Comparison of ENCODE assay signal across 14 mouse cellular contexts in the genomic region with DNA sequence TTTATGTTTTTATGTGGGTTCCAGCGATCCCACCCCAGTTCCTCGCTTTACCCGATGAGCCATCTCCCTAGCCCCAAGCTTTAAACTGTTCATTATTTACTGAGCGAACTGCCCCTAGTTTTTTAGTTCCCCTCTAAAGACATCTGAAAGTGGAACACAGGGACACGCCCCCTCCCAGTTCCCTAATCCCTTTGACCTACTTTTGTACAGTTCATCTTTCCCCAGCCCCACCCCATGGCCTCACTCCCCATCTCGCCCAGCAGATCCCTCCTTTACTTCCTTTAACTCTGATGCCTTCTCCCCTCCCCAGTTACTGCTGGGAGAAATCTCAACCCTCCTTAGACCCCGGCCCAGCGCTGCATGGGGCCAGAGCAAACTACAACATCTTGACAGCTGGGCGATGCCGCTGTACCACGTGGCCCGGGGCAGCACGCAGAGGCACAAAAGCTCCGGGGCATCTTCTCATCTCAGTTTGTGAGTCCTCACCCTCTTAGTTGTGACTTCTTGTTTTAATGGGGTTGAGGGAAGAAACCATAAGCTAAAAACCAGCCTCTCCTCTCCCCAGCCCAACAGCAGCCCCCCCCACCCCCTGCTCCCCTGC. TPM values are rescaled to one million over a fixed set of nuclear protein-coding genes. Genes with fewer than 3 reads are reported as not detected.
DNase-seq lines count a peak whose midpoint lies in the region; ATAC-seq and TF ChIP-seq lines count a peak whose summit lies in the region.
"Had no signal": no experiment of that assay in that cellular context is flagged by ENCODE, and none has a peak within 500 bp of the region (broad histone marks: within the 10 kb centered on the region; RNA-seq: fewer than 3 reads in every experiment).

No protein-coding gene starts in this region.

- dilution Hi-C loops in CH12.LX (cut with MboI; ENCODE audit: extremely low pct_ligation_motif_present, extremely low pct_unique_long_range_greater_than_20kb, low sequenced_read_pairs) = no loop called here

- peaks cover 7% of the 10 kb centered on the region for H3K9me3 ChIP-seq in CH12.LX (replicated peaks; ENCODE audit: low read length)
- no peaks in the 10 kb centered on the region for H3K9me3 ChIP-seq in hindbrain, embryonic 16.5 days (ENCODE audit: control insufficient read depth, low read length)
- H3K9me3 ChIP-seq: forebrain, embryonic 13.5 days; hindbrain, embryonic 10.5 days had no signal

- no peaks in the 10 kb centered on the region for H3K4me1 ChIP-seq in heart, adult 2 months (ENCODE audit: control insufficient read depth, insufficient read depth, low read length)
- H3K4me1 ChIP-seq in CH12.LX (ENCODE audit: control insufficient read depth in 1 of 2, insufficient read depth in 2 of 2) = peaks cover 13 to 25% of the 10 kb centered on the region in 2 experiments
- H3K4me1 ChIP-seq in hindbrain, embryonic 16.5 days (ENCODE audit: control insufficient read depth, insufficient read depth, low read depth, low read length) = no peaks in the 10 kb centered on the region; the same call in none of the 2 replicates

- H3K27me3 ChIP-seq in heart, adult 2 months (ENCODE audit: control insufficient read depth, insufficient read depth, low read length) = no peaks in the 10 kb centered on the region
- peaks cover 19% of the 10 kb centered on the region for H3K27me3 ChIP-seq in CH12.LX (replicated peaks)
- H3K27me3 ChIP-seq in hindbrain, embryonic 16.5 days (replicated peaks; ENCODE audit: control insufficient read depth, insufficient read depth, low read length) = 0 out of 2 replicates have a peak, but pooled peaks cover 2% of the 10 kb centered on the region

- no peak overlapping the region for H3K9ac ChIP-seq in heart, adult 2 months (ENCODE audit: low read depth, low read length)
- no peak overlapping the region for H3K9ac ChIP-seq in CH12.LX (ENCODE audit: insufficient read depth, low read depth)
- H3K9ac ChIP-seq in hindbrain, embryonic 16.5 days (ENCODE audit: low read depth, low read length) = no peak overlapping the region
- H3K9ac ChIP-seq: forebrain, embryonic 13.5 days had no signal

- peak; percentile 33 to 66 for DNase-seq in heart, adult 2 months
- DNase-seq in heart, postnatal 14 days = no peak
- peak; percentile 28 for DNase-seq in CH12.LX (ENCODE audit: extremely low read depth)
- DNase-seq in monocyte, adult 2 months (ENCODE audit: low read depth in 1 of 2, low spot score in 2 of 2) = peak; percentile 76 to 80
- no peak for DNase-seq in cerebellum, postnatal 36 days
- DNase-seq in right cerebral cortex, postnatal 4 days = no peak
- DNase-seq: adrenal gland, postnatal 25 days; cerebellum, adult 18-20 months had no signal

- H3K79me2 ChIP-seq in heart, adult 2 months (replicated peaks; ENCODE audit: control insufficient read depth, insufficient read depth, low read length) = no peaks in the 10 kb centered on the region
- no peaks in the 10 kb centered on the region for H3K79me2 ChIP-seq in CH12.LX (replicated peaks; ENCODE audit: control insufficient read depth, extremely low read depth, insufficient read depth, poor library complexity, severe bottlenecking)

- in situ Hi-C loops in CH12.LX (cut with MboI; ENCODE audit: low pct_ligation_motif_present, low pct_unique_long_range_greater_than_20kb, low sequenced_read_pairs) = loop anchor here (10.0 kb wide), 1 partner anchor 258 kb away; no protein-coding TSS in a partner anchor

- no peak for TF ChIP-seq EP300 in heart, adult 2 months (IDR thresholded peaks at IDR 0.05; ENCODE audit: insufficient read depth, low read depth, low read length)
- TF ChIP-seq EP300 in CH12.LX (IDR thresholded peaks at IDR 0.05; ENCODE audit: low read length) = peak; percentile 60

- TF ChIP-seq RAD21 in CH12.LX (IDR thresholded peaks at IDR 0.05; ENCODE audit: low read depth, low read length) = no peak

- no peak overlapping the region for H3K27ac ChIP-seq in heart, adult 2 months
- H3K27ac ChIP-seq in CH12.LX (ENCODE audit: insufficient read depth, low read depth) = no peak overlapping the region
- no peak overlapping the region for H3K27ac ChIP-seq in hindbrain, embryonic 16.5 days (ENCODE audit: low read depth, low read length)
- H3K27ac ChIP-seq: forebrain, embryonic 13.5 days; hindbrain, embryonic 10.5 days; layer of hippocampus, adult 2 months had no signal

- WGBS in heart, adult 2 months = 49% methylated on average over 14 of the region's 14 CpGs
- 43% methylated on average over 14 of the region's 14 CpGs for WGBS in hindbrain, embryonic 16.5 days

- H3K4me3 ChIP-seq in heart, adult 2 months = no peak overlapping the region
- no peak overlapping the region for H3K4me3 ChIP-seq in CH12.LX (replicated peaks in 1 of 3; ENCODE audit: low read depth in 2 of 3, low read length in 2 of 3, poor library complexity in 1 of 3)
- H3K4me3 ChIP-seq in hindbrain, embryonic 16.5 days (ENCODE audit: low read length) = no peak overlapping the region
- H3K4me3 ChIP-seq: forebrain, embryonic 13.5 days; hindbrain, embryonic 10.5 days; layer of hippocampus, adult 2 months had no signal

- intact Hi-C loops in heart, adult 2 months (cut with DNase I) = no loop called here
- intact Hi-C loops in heart, postnatal 14 days (cut with DNase I) = no loop called here

- TF ChIP-seq POLR2A in heart, adult 2 months (IDR thresholded peaks at IDR 0.05; ENCODE audit: insufficient read depth, low read depth, low read length) = no peak
- TF ChIP-seq POLR2A in CH12.LX (IDR thresholded peaks at IDR 0.05; ENCODE audit: low read depth, low read length) = no peak

- no peak for TF ChIP-seq CTCF in heart, adult 2 months (IDR thresholded peaks at IDR 0.05)
- no peak for TF ChIP-seq CTCF in CH12.LX (conservative IDR thresholded peaks at IDR 0.05 in 1 of 2, IDR thresholded peaks at IDR 0.05 in 1 of 2; ENCODE audit: low read depth in 2 of 2, low read length in 2 of 2)

- H3K4me2 ChIP-seq in CH12.LX (ENCODE audit: insufficient read depth, low read depth, poor library complexity, severe bottlenecking) = peak overlapping the region; percentile 94
- no peak overlapping the region for H3K4me2 ChIP-seq in hindbrain, embryonic 16.5 days (ENCODE audit: low read length)
- H3K4me2 ChIP-seq: forebrain, embryonic 13.5 days had no signal

- H3K36me3 ChIP-seq in heart, adult 2 months (ENCODE audit: control insufficient read depth, insufficient read depth, low read length) = no peaks in the 10 kb centered on the region
- no peaks in the 10 kb centered on the region for H3K36me3 ChIP-seq in CH12.LX (replicated peaks in 1 of 2; ENCODE audit: control insufficient read depth in 1 of 2, insufficient read depth in 1 of 2, low read length in 1 of 2)
- H3K36me3 ChIP-seq in hindbrain, embryonic 16.5 days (ENCODE audit: control insufficient read depth, insufficient read depth, low read length) = no peaks in the 10 kb centered on the region
- H3K36me3 ChIP-seq: hindbrain, embryonic 10.5 days had no signal

- peak; percentile 78 for ATAC-seq in granulocyte monocyte progenitor cell, adult 5-6 weeks (replicated peaks; ENCODE audit: poor library complexity, severe bottlenecking)
- no peak for ATAC-seq in hindbrain, embryonic 16.5 days
- ATAC-seq: CD4-positive, CD25-positive, alpha-beta regulatory T cell, adult 4 months; forebrain, embryonic 13.5 days had no signal

TF ChIP-seq in CH12.LX, 34 proteins besides CTCF, POLR2A, EP300 and RAD21 (continues in another document):
- TF ChIP-seq KAT2A (IDR thresholded peaks at IDR 0.05; ENCODE audit: insufficient replicate concordance, low read length) (no peak), PAX5 (IDR thresholded peaks at IDR 0.05; ENCODE audit: low read length) (no peak), UBTF (IDR thresholded peaks at IDR 0.05; ENCODE audit: low read depth, low read length) (no peak), NRF1 (IDR thresholded peaks at IDR 0.05; ENCODE audit: low read depth, low read length) (no peak)

RNA-seq across cellular contexts. Expression of a gene that starts 6.4 kb away (rescaled TPM):
- 10 to 100 TPM; 13.9 to 14.8 TPM for total RNA-seq in heart, adult 2 months (2021)
- polyA plus RNA-seq in heart, adult 2 months (2012; rRNA removed) = 36.3 and 39.0 TPM in 2 replicates
- total RNA-seq in heart, postnatal 14 days (2021) = 10 to 100 TPM; 22.2 to 25.1 TPM
- total RNA-seq in CH12.LX (2012; rRNA removed) (11.7 and 13.2 TPM in 2 replicates), CH12.LX (2014; rRNA removed) (9.0 and 9.6 TPM in 2 replicates)
- polyA plus RNA-seq in CH12.LX (2012; ENCODE audit: insufficient read length, low read depth) = 8.4 and 10.1 TPM in 2 replicates
- total RNA-seq in granulocyte monocyte progenitor cell, adult 5-6 weeks (2014; fragmentation: Nextera tagmentation) = 53.2 and 57.9 TPM in 2 replicates
- 28.5 and 38.8 TPM in 2 replicates for total RNA-seq in granulocyte monocyte progenitor cell, adult 5-6 weeks (2017)
- polyA plus RNA-seq in hindbrain, embryonic 16.5 days (2015; fragmentation: Nextera tagmentation; extraction: Ambion mirVana) = 96.2 and 115 TPM in 2 replicates

RNA-seq across cellular contexts. Expression of a gene that starts 35.8 kb away (rescaled TPM):
- total RNA-seq in heart, adult 2 months (2021) = not detected
- not detected in 2 replicates for polyA plus RNA-seq in heart, adult 2 months (2012; rRNA removed)
- not detected for total RNA-seq in heart, postnatal 14 days (2021)
- total RNA-seq in CH12.LX (2012; rRNA removed) = not detected in 2 replicates
- total RNA-seq in CH12.LX (2014; rRNA removed) = not detected in 2 replicates
- not detected in 2 replicates for polyA plus RNA-seq in CH12.LX (2012; ENCODE audit: insufficient read length, low read depth)
- not detected in 2 replicates for total RNA-seq in granulocyte monocyte progenitor cell, adult 5-6 weeks (2014; fragmentation: Nextera tagmentation)
- not detected in 2 replicates for total RNA-seq in granulocyte monocyte progenitor cell, adult 5-6 weeks (2017)
- polyA plus RNA-seq in hindbrain, embryonic 16.5 days (2015; fragmentation: Nextera tagmentation; extraction: Ambion mirVana) = 4.5 and 5.5 TPM in 2 replicates
- total RNA-seq: adrenal gland, postnatal 25 days had no signal
- polyA plus RNA-seq: CD4-positive, CD25-positive, alpha-beta regulatory T cell, adult 4 months had no signal

RNA-seq across cellular contexts. Expression of a gene that starts 45.0 kb away (rescaled TPM):
- 10 to 100 TPM; 15.9 to 18.1 TPM for total RNA-seq in heart, adult 2 months (2021)
- polyA plus RNA-seq in heart, adult 2 months (2012; rRNA removed) = 43.6 and 46.4 TPM in 2 replicates
- total RNA-seq in heart, postnatal 14 days (2021) = 10 to 100 TPM; 16.9 to 17.4 TPM
- total RNA-seq in CH12.LX (2012; rRNA removed) (45.5 and 49.3 TPM in 2 replicates), CH12.LX (2014; rRNA removed) (41.6 and 55.3 TPM in 2 replicates)
- 35.2 and 57.8 TPM in 2 replicates for polyA plus RNA-seq in CH12.LX (2012; ENCODE audit: insufficient read length, low read depth)
- 90.6 and 93.9 TPM in 2 replicates for total RNA-seq in granulocyte monocyte progenitor cell, adult 5-6 weeks (2014; fragmentation: Nextera tagmentation)
- total RNA-seq in granulocyte monocyte progenitor cell, adult 5-6 weeks (2017) = 79.6 and 89.9 TPM in 2 replicates
- polyA plus RNA-seq in hindbrain, embryonic 16.5 days (2015; fragmentation: Nextera tagmentation; extraction: Ambion mirVana) = 73.4 and 79.6 TPM in 2 replicates

RNA-seq across cellular contexts. Expression of a gene that starts 55.3 kb away (rescaled TPM):
- 1 to 10 TPM; 2.1 to 2.3 TPM for total RNA-seq in heart, adult 2 months (2021)
- polyA plus RNA-seq in heart, adult 2 months (2012; rRNA removed) = 1.3 and 2.0 TPM in 2 replicates
- total RNA-seq in heart, postnatal 14 days (2021) = 1 to 10 TPM; 2.9 to 3.0 TPM
- total RNA-seq in CH12.LX (2012; rRNA removed) (not detected in 2 replicates), CH12.LX (2014; rRNA removed) (not detected in 2 replicates)
- not detected in 2 replicates for polyA plus RNA-seq in CH12.LX (2012; ENCODE audit: insufficient read length, low read depth)
- total RNA-seq in granulocyte monocyte progenitor cell, adult 5-6 weeks (2014; fragmentation: Nextera tagmentation) = not detected in 2 replicates
- not detected in 2 replicates for total RNA-seq in granulocyte monocyte progenitor cell, adult 5-6 weeks (2017)
- 6.8 and 9.0 TPM in 2 replicates for polyA plus RNA-seq in hindbrain, embryonic 16.5 days (2015; fragmentation: Nextera tagmentation; extraction: Ambion mirVana)
- polyA plus RNA-seq: CD4-positive, CD25-positive, alpha-beta regulatory T cell, adult 4 months had no signal

Comparison
In these comparisons a context has a peak if more than half of its experiments do, and no peak if none do; other contexts are left out.
1. DNase-seq: peak in heart, adult 2 months (2 of 2), CH12.LX (single experiment) and monocyte, adult 2 months (2 of 2); none in heart, postnatal 14 days (0 of 2), cerebellum, postnatal 36 days (0 of 2) and right cerebral cortex, postnatal 4 days (single experiment).